Mouse (Mus musculus): ENCODE measurements at regions not wholly inside any gene's neighbourhood (a gene's known extent, or its start where the extent isn't known, plus 50 kb on each side); places are given as distances from the start of the nearest gene placed in this dataset.

DNA sequence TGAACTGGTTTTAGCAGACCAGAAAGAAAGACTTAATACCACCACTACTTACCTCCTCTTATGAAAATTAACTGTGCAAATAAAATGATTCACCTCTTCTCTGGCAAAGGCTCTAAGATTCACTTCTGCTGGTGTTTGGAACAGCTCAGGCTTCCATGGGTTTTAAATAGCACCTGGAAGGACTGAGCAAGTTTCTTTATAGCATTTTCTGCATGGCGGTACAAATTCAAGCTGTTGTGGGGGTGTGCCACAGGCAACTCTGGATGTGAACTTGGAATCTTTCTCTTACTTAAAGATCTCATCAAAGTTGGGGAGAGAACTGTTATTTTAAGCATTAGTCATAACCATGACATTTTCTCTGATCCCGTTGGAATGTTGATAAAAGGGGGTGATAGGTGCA, 350.1 kb upstream of the Cd180 start:
- no peaks in the 10 kb centered on the region for H3K4me1 ChIP-seq (ENCODE audit: control insufficient read depth, insufficient read depth, low read length)
- no peak overlapping the region for H3K9ac ChIP-seq (ENCODE audit: low read length)
- no peak for ATAC-seq (ENCODE audit: insufficient read depth, low FRiP score)
- H3K36me3 ChIP-seq (ENCODE audit: control insufficient read depth, insufficient read depth, low read length) = no peaks in the 10 kb centered on the region
- WGBS = 71% methylated on average over 2 of the region's 2 CpGs
- no peak overlapping the region for H3K4me2 ChIP-seq (ENCODE audit: low read depth, low read length)
- no peaks in the 10 kb centered on the region for H3K9me3 ChIP-seq (replicated peaks; ENCODE audit: control insufficient read depth, low read length)
- no peak overlapping the region for H3K4me3 ChIP-seq (replicated peaks; ENCODE audit: low read length)
- H3K27ac ChIP-seq (ENCODE audit: low read length) = no peak overlapping the region
- H3K27me3 ChIP-seq (ENCODE audit: control insufficient read depth, insufficient read depth, low read length) = no peaks in the 10 kb centered on the region

DNA sequence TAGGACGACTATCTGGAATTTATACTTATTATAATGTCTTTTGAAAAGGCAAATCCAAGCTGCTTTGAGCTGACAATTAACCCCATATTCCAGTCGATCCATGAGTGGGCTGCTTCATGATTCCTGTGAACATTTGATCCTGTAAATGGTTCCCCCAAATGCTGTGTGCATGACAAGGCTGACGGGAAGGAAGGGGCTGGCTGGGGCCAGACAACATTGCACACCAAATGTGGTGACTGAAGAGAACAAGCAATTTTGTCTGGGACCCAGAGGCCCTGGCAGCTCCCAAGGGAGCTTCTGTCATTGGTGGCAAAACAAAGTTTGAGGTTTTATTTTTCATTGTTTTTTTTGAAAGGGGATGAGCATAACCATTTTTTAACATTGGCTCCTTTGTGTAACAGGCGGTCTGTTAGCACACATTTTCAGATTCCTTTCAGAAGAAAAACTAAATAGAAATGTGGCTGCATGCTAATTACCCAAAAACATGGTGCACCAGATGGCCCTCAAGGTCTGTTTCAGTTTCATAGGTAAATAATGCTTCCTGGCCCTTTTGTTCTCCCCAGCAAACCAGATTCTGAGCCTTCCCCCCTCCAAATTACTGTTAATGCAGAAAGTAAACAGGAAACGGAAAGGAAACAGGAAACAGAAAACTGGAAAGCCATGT, 348.6 kb upstream of the Cd180 start:
- H3K9ac ChIP-seq (ENCODE audit: low read length) = no peak overlapping the region
- ATAC-seq (ENCODE audit: insufficient read depth, low FRiP score) = no peak
- 72% methylated on average over 5 of the region's 5 CpGs for WGBS
- no peaks in the 10 kb centered on the region for H3K9me3 ChIP-seq (replicated peaks; ENCODE audit: control insufficient read depth, low read length)
- H3K27me3 ChIP-seq (ENCODE audit: control insufficient read depth, insufficient read depth, low read length) = no peaks in the 10 kb centered on the region
- H3K27ac ChIP-seq (ENCODE audit: low read length) = no peak overlapping the region
- no peaks in the 10 kb centered on the region for H3K36me3 ChIP-seq (ENCODE audit: control insufficient read depth, insufficient read depth, low read length)
- no peak overlapping the region for H3K4me2 ChIP-seq (ENCODE audit: low read depth, low read length)
- H3K4me3 ChIP-seq (replicated peaks; ENCODE audit: low read length) = no peak overlapping the region
- no peaks in the 10 kb centered on the region for H3K4me1 ChIP-seq (ENCODE audit: control insufficient read depth, insufficient read depth, low read length)

DNA sequence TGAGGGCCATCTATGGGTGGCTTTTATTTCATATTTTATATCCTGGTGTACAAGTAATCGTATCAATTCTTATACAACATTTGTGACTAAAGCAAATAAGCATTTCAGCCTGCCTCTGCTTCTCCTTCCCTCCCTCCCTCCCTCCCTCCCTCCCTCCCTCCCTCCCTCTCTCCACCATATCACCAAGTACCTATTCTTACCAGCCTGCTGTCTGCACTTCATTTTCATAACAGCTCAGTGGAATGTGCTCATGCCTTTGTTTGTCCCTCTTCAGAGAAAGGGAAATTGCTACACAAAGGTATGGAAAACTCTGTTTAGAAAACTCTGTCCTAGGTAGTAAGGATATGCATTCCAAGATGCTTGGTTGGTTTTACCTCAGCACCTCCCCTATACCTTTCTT, 343.9 kb upstream of the Cd180 start:
- H3K9me3 ChIP-seq (replicated peaks; ENCODE audit: control insufficient read depth, low read length) = no peaks in the 10 kb centered on the region
- H3K4me1 ChIP-seq (ENCODE audit: control insufficient read depth, insufficient read depth, low read length) = no peaks in the 10 kb centered on the region
- H3K27me3 ChIP-seq (ENCODE audit: control insufficient read depth, insufficient read depth, low read length) = no peaks in the 10 kb centered on the region
- H3K4me3 ChIP-seq (replicated peaks; ENCODE audit: low read length) = no peak overlapping the region
- H3K4me2 ChIP-seq (ENCODE audit: low read depth, low read length) = no peak overlapping the region
- no peaks in the 10 kb centered on the region for H3K36me3 ChIP-seq (ENCODE audit: control insufficient read depth, insufficient read depth, low read length)
- H3K27ac ChIP-seq (ENCODE audit: low read length) = no peak overlapping the region
- 89% methylated on average over 1 of the region's 1 CpGs for WGBS
- no peak for ATAC-seq (ENCODE audit: insufficient read depth, low FRiP score)
- H3K9ac ChIP-seq (ENCODE audit: low read length) = no peak overlapping the region

DNA sequence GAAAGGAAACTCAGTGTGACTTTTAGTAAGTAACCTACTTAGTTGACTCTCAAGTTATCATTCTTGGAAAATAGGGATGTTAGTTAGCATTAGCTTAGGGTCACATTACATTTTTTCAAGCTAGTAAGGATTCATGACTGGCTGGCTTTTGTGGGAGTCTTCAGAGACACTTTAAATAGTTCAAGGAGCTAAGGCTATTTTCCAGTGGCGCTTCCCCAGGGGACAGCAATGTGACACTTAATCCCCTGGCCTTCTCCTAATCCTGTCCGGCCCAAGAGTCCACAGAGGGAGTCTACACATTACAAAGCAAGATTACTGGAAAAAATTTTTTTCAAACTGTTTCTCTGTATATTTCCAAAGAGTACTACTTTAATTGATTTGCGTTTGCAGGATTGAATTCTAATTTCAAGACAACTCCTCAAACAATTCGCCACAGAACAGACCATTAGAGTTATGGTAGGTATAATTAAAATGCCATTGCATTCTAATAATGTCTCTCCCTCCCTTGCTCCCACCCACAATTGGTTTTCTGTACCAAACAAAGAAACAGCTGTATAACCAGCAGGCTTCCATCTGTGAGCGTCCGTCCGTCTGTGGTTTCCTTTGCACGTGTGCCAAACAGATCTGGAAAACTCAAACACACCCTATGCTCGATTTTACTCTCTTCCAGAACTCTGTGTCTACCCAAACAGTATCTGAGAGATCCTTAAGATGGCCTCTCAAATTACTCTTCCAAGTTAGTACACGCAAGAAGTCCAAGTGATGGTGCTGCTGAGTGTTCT, 341.1 kb upstream of the Cd180 start:
- peak; percentile 21; the same call in 1 of the 2 replicates for ATAC-seq (ENCODE audit: insufficient read depth, low FRiP score)
- Histone ChIP-seq H3K9ac (ENCODE audit: low read length) (no peak overlapping the region), H3K4me3 (replicated peaks; ENCODE audit: low read length) (no peak overlapping the region), H3K9me3 (replicated peaks; ENCODE audit: control insufficient read depth, low read length) (no peaks in the 10 kb centered on the region), H3K4me1 (ENCODE audit: control insufficient read depth, insufficient read depth, low read length) (0 out of 2 replicates have a peak, but pooled peaks cover 3% of the 10 kb centered on the region), H3K4me2 (ENCODE audit: low read depth, low read length) (no peak overlapping the region), H3K36me3 (ENCODE audit: control insufficient read depth, insufficient read depth, low read length) (no peaks in the 10 kb centered on the region), H3K27ac (ENCODE audit: low read length) (peak overlapping the region; percentile 23; the same call in 1 of the 2 replicates), H3K27me3 (ENCODE audit: control insufficient read depth, insufficient read depth, low read length) (no peaks in the 10 kb centered on the region)
- WGBS = 59% methylated on average over 10 of the region's 10 CpGs

- H3K9me3 ChIP-seq (replicated peaks; ENCODE audit: control insufficient read depth, low read length) = no peaks in the 10 kb centered on the region
- ATAC-seq (ENCODE audit: insufficient read depth, low FRiP score) = 0 out of 2 replicates have a peak, but pooled peaks have one; percentile 25
- H3K4me3 ChIP-seq (replicated peaks; ENCODE audit: low read length) = no peak overlapping the region
- H3K27ac ChIP-seq (ENCODE audit: low read length) = no peak overlapping the region
- WGBS = 25% methylated on average over 1 of the region's 1 CpGs
- H3K9ac ChIP-seq (ENCODE audit: low read length) = no peak overlapping the region
- H3K4me1 ChIP-seq (ENCODE audit: control insufficient read depth, insufficient read depth, low read length) = 0 out of 2 replicates have a peak, but pooled peaks cover 3% of the 10 kb centered on the region
- no peaks in the 10 kb centered on the region for H3K27me3 ChIP-seq (ENCODE audit: control insufficient read depth, insufficient read depth, low read length)
- H3K4me2 ChIP-seq (ENCODE audit: low read depth, low read length) = no peak overlapping the region
- no peaks in the 10 kb centered on the region for H3K36me3 ChIP-seq (ENCODE audit: control insufficient read depth, insufficient read depth, low read length)
Measured at GRCm38 (mm10) chr13:102355569-102355968, 337.8 kb upstream of the Cd180 start.

DNA sequence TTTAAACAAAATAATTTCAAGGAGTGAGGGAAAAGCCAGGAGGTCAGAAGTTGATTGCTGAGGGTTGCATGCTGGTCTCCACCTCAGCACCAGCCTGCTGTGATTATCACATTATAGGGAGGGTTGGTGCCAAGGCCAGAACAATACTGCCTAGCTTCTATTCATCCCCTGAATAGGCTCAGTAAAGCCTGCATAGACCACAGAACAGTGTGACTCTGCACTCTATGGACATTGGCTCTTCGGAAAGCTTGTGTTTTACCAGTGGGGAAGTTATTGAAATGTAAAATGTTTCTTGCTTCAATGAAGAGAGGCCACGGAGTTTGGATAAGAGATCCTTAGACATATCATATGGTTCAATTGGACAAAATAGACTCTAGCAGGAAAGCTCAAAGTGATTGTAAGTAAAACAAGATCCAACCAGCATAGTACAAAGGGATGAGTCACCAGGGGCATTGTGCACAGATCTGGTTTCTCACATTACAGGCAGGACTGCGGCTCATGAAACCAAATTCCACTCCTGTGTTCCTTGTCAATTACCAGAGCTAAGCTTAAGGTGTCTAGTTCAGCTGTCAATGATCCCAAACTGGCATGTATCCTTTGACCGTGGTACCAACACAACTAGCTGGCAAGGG, 320.8 kb upstream of the Cd180 start:
- Histone ChIP-seq H3K4me2 (ENCODE audit: low read depth, low read length) (no peak overlapping the region), H3K27ac (ENCODE audit: low read length) (no peak overlapping the region), H3K36me3 (ENCODE audit: control insufficient read depth, insufficient read depth, low read length) (no peaks in the 10 kb centered on the region), H3K9me3 (replicated peaks; ENCODE audit: control insufficient read depth, low read length) (no peaks in the 10 kb centered on the region), H3K4me3 (replicated peaks; ENCODE audit: low read length) (no peak overlapping the region), H3K9ac (ENCODE audit: low read length) (no peak overlapping the region), H3K4me1 (ENCODE audit: control insufficient read depth, insufficient read depth, low read length) (no peaks in the 10 kb centered on the region), H3K27me3 (ENCODE audit: control insufficient read depth, insufficient read depth, low read length) (no peaks in the 10 kb centered on the region)
- no peak for ATAC-seq (ENCODE audit: insufficient read depth, low FRiP score)
- 75% methylated on average over 4 of the region's 4 CpGs for WGBS

- Histone ChIP-seq H3K27me3 (ENCODE audit: control insufficient read depth, insufficient read depth, low read length) (no peaks in the 10 kb centered on the region), H3K9ac (ENCODE audit: low read length) (no peak overlapping the region), H3K9me3 (replicated peaks; ENCODE audit: control insufficient read depth, low read length) (no peaks in the 10 kb centered on the region), H3K4me1 (ENCODE audit: control insufficient read depth, insufficient read depth, low read length) (no peaks in the 10 kb centered on the region), H3K27ac (ENCODE audit: low read length) (no peak overlapping the region), H3K36me3 (ENCODE audit: control insufficient read depth, insufficient read depth, low read length) (no peaks in the 10 kb centered on the region), H3K4me3 (replicated peaks; ENCODE audit: low read length) (no peak overlapping the region), H3K4me2 (ENCODE audit: low read depth, low read length) (no peak overlapping the region)
- ATAC-seq (ENCODE audit: insufficient read depth, low FRiP score) = no peak
- WGBS = 79% methylated on average over 2 of the region's 2 CpGs
Measured at GRCm38 (mm10) chr13:102380667-102381066, 312.7 kb upstream of the Cd180 start.

DNA sequence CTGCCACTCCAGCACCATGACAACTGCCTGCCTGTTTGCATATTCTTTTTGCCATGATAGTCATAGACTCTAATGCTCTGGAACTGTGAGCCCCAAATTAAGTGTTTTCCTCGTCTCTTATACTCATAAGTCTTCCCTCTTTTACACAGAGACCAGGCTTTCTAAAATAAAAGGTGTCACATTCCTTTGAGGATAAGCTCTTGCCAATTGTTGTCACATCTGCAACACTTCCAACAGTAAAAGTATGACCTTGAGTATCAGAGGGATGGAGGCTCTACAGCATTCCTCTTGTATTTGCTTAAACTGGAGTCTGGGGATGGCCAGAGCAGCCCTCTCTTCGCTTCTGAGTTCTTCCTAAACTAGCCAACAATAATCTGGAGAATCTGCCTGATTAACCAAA, 301.4 kb upstream of the Cd180 start:
- Histone ChIP-seq H3K9me3 (replicated peaks; ENCODE audit: control insufficient read depth, low read length) (no peaks in the 10 kb centered on the region), H3K4me2 (ENCODE audit: low read depth, low read length) (no peak overlapping the region), H3K4me3 (replicated peaks; ENCODE audit: low read length) (no peak overlapping the region), H3K27ac (ENCODE audit: low read length) (no peak overlapping the region), H3K9ac (ENCODE audit: low read length) (no peak overlapping the region), H3K36me3 (ENCODE audit: control insufficient read depth, insufficient read depth, low read length) (no peaks in the 10 kb centered on the region), H3K4me1 (ENCODE audit: control insufficient read depth, insufficient read depth, low read length) (peaks cover 8% of the 10 kb centered on the region), H3K27me3 (ENCODE audit: control insufficient read depth, insufficient read depth, low read length) (no peaks in the 10 kb centered on the region)
- no peak for ATAC-seq (ENCODE audit: insufficient read depth, low FRiP score)
- 83% methylated on average over 2 of the region's 2 CpGs for WGBS

Data from stomach, embryonic 16.5 days (tissue).